Mouse (Mus musculus): ENCODE data around the gene Cep41. TPM values are rescaled to one million over a fixed set of nuclear protein-coding genes. Genes with fewer than 3 reads are reported as not detected.

The Cep41 gene
- polyA plus RNA-seq, 1 experiment from 2014 or later = 55.4 TPM

DNA sequence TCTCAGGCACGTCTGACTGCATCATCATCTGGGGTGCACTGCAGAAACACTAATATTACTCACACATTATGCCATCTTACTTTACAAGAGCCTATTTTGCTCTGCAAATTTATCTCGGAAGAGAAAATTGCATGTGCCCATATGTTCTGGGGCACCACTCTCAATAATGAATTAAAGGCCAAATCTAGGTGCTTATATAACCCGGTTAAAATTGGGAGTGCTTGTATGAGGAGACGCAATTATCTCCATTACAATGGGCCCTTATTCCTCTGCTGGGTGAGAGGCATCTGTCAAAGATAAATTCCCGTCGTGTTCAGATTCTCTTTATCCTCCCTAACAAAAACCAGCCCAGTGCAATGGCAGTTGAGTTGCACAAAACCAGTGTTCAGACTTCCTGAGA, 28.8 kb downstream of the Cep41 start:
- Histone ChIP-seq H3K4me3 (no peak overlapping the region), H3K4me2 (replicated peaks) (no peak overlapping the region), H3K9me3 (no peaks in the 10 kb centered on the region), H3K27me3 (no peaks in the 10 kb centered on the region), H3K9ac (no peak overlapping the region), H3K36me3 (0 out of 2 replicates have a peak, but pooled peaks cover under 1% of the 10 kb centered on the region), H3K4me1 (peaks cover 72% of the 10 kb centered on the region), H3K27ac (peak overlapping the region; percentile 49; the same call in 1 of the 2 replicates)
- WGBS = 50% methylated on average over 6 of the region's 6 CpGs
- ATAC-seq (ENCODE audit: low FRiP score, low read depth) = no peak

DNA sequence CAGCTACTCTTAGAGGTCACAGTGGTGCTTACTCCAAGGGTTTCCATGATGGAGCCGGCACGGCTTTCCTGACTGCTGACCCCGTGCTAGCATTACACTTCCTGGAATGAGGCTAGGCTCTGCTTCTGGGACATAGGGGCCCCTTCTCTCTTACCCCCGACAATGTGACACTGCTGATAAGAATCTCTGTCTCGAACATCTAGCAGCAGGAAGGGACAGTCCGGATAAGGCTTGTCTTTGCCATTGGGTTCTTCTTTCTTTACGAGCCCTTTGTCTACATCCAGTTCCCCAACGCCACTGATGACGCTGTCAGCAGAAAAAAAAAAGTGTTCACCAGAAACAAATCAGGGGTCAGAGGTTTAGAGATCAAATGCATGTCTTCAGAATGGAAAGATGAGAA, 34.9 kb downstream of the Cep41 start:
- H3K9ac ChIP-seq = no peak overlapping the region
- no peaks in the 10 kb centered on the region for H3K9me3 ChIP-seq
- H3K4me1 ChIP-seq = peaks cover 60% of the 10 kb centered on the region
- no peak overlapping the region for H3K4me2 ChIP-seq (replicated peaks)
- H3K27me3 ChIP-seq = no peaks in the 10 kb centered on the region
- ATAC-seq (ENCODE audit: low FRiP score, low read depth) = no peak
- H3K27ac ChIP-seq = no peak overlapping the region
- H3K4me3 ChIP-seq = no peak overlapping the region
- H3K36me3 ChIP-seq = peaks cover 15% of the 10 kb centered on the region
- 77% methylated on average over 9 of the region's 9 CpGs for WGBS

DNA sequence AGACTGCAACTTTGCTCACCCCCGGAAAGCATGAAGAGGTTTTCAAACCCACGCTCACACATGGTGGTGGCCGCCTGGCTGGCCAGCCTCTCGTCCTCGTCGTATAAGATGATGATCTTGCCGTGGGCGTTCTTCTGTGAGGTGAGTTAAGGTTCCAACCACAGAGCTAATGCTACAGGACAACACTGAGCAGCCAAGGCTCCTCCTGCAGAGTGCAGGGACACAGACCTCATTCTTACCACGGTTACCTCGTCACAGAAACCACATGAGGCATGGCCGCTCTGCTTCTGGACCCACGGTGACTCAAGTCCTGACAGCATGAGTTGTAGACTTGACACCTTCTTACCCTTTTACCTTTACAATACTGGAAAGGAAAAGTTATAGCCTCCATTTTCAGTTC, 36.3 kb downstream of the Cep41 start:
- peak overlapping the region; percentile 96 for H3K27ac ChIP-seq

DNA sequence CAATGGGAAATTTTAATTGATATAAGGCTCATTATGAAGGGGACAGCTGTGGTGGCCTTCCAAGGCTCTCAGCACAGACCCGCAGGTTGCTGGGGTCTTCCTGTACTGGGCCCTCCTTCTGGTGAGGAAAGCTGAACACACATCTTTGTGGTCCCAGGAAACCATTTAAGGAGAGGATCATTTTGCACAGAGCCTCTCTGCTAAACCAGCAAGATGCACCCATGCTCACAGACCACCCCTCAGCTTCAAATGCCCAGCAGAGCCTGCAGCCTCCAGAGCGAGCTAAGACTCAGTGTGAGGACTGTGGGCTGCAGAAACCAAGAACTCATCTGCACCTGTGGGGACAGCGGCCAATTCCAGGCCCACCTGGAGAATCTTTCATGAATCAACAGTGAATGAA, 38.6 kb downstream of the Cep41 start:
- Histone ChIP-seq H3K27me3 (no peaks in the 10 kb centered on the region), H3K27ac (peak overlapping the region; percentile 96), H3K9me3 (no peaks in the 10 kb centered on the region), H3K4me3 (no peak overlapping the region), H3K4me1 (peaks cover 71% of the 10 kb centered on the region), H3K4me2 (replicated peaks) (no peak overlapping the region), H3K36me3 (peaks cover 15% of the 10 kb centered on the region), H3K9ac (peak overlapping the region; percentile 43; the same call in 1 of the 2 replicates)
- no peak for ATAC-seq (ENCODE audit: low FRiP score, low read depth)
- WGBS = 59% methylated on average over 3 of the region's 3 CpGs

More for the DNA sequence above, 36.3 kb downstream of the Cep41 start:
- no peak for ATAC-seq (ENCODE audit: low FRiP score, low read depth)
- WGBS = 88% methylated on average over 12 of the region's 12 CpGs
- Histone ChIP-seq H3K4me2 (replicated peaks) (no peak overlapping the region), H3K27me3 (no peaks in the 10 kb centered on the region), H3K9ac (no peak overlapping the region), H3K9me3 (no peaks in the 10 kb centered on the region), H3K4me1 (peaks cover 71% of the 10 kb centered on the region), H3K4me3 (no peak overlapping the region), H3K36me3 (peaks cover 15% of the 10 kb centered on the region)

DNA sequence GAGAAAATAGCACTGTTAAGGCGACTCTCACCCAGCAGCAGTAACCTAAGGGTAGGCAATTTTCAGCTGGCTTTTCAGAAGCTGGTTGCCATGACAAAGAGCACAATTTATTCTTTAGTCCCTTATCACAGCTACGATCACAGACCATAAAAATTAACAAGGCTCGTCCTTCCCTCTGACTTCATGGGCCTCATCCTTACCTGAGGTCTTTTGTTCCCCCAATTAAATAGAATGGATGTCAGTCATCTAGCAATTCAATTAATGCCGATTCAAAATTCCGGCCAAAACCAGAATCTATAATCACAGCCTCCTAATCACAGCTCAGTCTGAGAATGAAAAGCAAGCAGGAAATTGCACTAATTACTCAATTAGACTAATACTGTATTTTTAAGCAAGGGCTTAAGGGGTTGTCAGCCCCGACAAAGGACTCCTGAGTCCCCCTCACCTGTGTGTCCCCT, 39.1 kb downstream of the Cep41 start:
- H3K27me3 ChIP-seq = no peaks in the 10 kb centered on the region
- H3K9me3 ChIP-seq = no peaks in the 10 kb centered on the region
- no peak for ATAC-seq (ENCODE audit: low FRiP score, low read depth)
- no peak overlapping the region for H3K9ac ChIP-seq
- 31% methylated on average over 6 of the region's 6 CpGs for whole genome bisulfite sequencing
- H3K4me2 ChIP-seq (replicated peaks) = no peak overlapping the region
- peaks cover 76% of the 10 kb centered on the region for H3K4me1 ChIP-seq
- peak overlapping the region; percentile 96 for H3K27ac ChIP-seq
- H3K4me3 ChIP-seq = no peak overlapping the region
- peaks cover 12% of the 10 kb centered on the region for H3K36me3 ChIP-seq

DNA sequence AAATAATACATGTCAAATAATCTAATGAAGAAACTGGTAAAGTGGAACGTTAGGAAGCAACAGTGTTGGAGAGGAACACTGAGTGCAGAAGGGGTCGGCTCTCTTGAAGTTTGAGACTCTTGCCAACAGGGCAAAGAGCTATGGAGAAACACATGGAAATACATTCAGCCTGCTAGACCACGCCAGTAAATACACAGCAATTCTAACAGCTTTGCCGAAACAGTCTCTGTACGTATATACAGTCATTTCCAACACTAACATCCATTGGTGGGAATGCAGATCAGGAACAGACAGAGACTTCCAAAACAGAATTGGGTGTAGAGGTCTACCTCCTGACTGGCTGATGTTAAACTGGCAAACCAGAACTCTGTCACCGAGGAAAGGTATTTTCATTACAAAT, 40.0 kb downstream of the Cep41 start:
- no peak overlapping the region for H3K4me3 ChIP-seq
- no peak overlapping the region for H3K9ac ChIP-seq
- no peaks in the 10 kb centered on the region for H3K27me3 ChIP-seq
- peaks cover 85% of the 10 kb centered on the region for H3K4me1 ChIP-seq
- no peak overlapping the region for H3K4me2 ChIP-seq (replicated peaks)
- ATAC-seq (ENCODE audit: low FRiP score, low read depth) = peak; percentile 39
- WGBS = 35% methylated on average over 6 of the region's 6 CpGs
- H3K27ac ChIP-seq = peak overlapping the region; percentile 96
- no peaks in the 10 kb centered on the region for H3K9me3 ChIP-seq
- peaks cover 9% of the 10 kb centered on the region for H3K36me3 ChIP-seq

DNA sequence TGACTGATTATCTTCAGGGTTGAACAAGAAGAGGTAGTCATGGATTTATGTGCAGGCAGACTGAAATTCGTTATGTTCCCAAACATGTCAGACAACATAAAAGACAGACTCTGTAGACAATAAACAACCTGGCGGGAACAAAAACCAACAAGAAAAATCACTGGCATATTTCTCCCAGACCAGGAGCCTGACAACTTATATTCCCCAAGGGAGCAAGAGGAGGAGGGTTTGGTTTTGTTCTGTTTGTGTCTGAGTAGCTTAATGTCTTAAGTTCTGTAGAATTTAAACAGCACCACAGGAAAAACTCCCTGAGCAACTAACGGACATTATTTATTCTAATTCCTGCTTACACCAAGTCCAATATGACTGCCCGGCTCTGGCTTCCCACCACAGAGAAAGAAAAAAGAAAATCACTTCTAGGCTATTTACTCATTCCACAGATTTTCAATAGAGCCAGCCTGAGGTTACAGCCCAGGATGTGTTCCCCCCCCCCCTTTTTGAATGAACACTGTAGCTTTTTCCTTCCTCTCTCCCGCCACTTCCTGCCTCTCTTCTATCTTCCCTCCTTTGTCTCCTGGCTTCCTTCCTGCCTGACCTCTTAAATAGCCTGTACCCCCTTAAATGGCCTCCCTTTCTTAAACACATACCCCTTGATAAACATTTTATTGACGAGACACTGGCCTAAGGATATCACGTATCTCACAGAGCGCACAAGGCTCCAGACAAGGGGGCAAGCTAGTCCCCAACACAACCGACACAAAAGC, 40.9 kb downstream of the Cep41 start:
- peak overlapping the region; percentile 96 for H3K27ac ChIP-seq
- no peak for ATAC-seq (ENCODE audit: low FRiP score, low read depth)

DNA sequence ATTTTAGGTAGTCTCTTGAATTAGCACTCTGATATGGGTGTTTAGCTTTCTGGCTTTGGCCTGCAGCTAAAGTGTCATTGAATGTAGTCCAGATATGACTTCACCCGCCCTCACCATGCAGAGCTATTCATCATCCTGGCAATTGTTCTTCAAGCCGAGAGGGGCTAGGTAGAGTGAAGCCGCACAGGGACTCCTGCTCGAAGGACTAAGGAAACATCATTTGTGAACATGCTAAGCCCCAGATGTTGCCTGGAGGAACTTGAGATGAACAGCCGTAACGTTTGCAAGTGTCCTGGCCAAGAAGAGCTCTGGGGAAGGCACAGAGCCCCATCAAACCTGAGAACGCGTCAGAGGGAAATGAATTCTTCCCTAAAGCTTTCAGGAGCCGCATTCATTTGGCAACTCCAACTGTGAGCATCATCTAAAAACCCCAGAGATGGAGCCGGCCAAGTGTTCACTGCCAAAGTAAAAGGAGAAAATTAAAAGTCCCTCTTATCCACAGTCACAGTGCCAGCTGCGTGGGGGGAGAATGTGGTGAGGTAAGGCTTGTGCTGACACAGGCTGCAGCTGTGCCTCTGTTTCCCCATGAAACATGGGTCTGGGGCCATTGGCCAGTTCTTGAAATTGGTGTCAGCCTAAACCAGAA, 43.8 kb downstream of the Cep41 start:
- Histone ChIP-seq H3K4me2 (replicated peaks) (no peak overlapping the region), H3K36me3 (no peaks in the 10 kb centered on the region), H3K27ac (peak overlapping the region; percentile 73), H3K9me3 (no peaks in the 10 kb centered on the region), H3K9ac (no peak overlapping the region), H3K27me3 (no peaks in the 10 kb centered on the region), H3K4me1 (peaks cover 79% of the 10 kb centered on the region), H3K4me3 (no peak overlapping the region)
- peak; percentile 58; the same call in 1 of the 2 replicates for ATAC-seq (ENCODE audit: low FRiP score, low read depth)
- 52% methylated on average over 11 of the region's 11 CpGs for WGBS

More for the DNA sequence above, 40.9 kb downstream of the Cep41 start:
- no peak overlapping the region for H3K4me3 ChIP-seq
- 39% methylated on average over 9 of the region's 9 CpGs for WGBS
- peaks cover 5% of the 10 kb centered on the region; the same call in 1 of the 2 replicates for H3K36me3 ChIP-seq
- H3K4me2 ChIP-seq (replicated peaks) = no peak overlapping the region
- H3K27me3 ChIP-seq = no peaks in the 10 kb centered on the region
- H3K9ac ChIP-seq = 0 out of 2 replicates have a peak overlapping the region, but pooled peaks have one; percentile 31
- peaks cover 92% of the 10 kb centered on the region for H3K4me1 ChIP-seq
- no peaks in the 10 kb centered on the region for H3K9me3 ChIP-seq

DNA sequence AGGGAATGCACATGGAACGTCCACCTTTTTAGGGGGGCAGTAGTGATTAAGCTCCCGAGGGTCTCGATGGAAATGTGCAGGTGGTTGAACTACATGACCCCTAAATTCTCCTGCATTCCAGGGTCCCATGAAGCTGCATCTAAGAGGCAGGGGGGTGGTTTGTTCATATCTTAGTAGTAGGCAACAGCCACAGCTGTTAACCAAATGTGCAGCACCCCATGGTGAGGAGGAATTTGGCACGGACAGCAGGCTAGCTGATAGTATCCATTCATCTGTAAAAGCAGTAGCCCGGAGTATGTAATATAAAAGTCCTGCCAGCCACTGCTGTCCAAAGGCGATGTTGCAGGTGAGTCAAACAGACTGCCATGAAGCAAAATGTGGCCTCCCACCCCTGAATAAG, 48.2 kb downstream of the Cep41 start:
- peak overlapping the region; percentile 90; the same call in 1 of the 2 replicates for H3K27ac ChIP-seq
- H3K27me3 ChIP-seq = no peaks in the 10 kb centered on the region
- ATAC-seq (ENCODE audit: low FRiP score, low read depth) = no peak
- no peak overlapping the region for H3K9ac ChIP-seq
- peaks cover 56% of the 10 kb centered on the region for H3K4me1 ChIP-seq
- no peak overlapping the region for H3K4me3 ChIP-seq
- 34% methylated on average over 6 of the region's 6 CpGs for WGBS
- H3K4me2 ChIP-seq (replicated peaks) = no peak overlapping the region
- H3K36me3 ChIP-seq = no peaks in the 10 kb centered on the region
- no peaks in the 10 kb centered on the region for H3K9me3 ChIP-seq

DNA sequence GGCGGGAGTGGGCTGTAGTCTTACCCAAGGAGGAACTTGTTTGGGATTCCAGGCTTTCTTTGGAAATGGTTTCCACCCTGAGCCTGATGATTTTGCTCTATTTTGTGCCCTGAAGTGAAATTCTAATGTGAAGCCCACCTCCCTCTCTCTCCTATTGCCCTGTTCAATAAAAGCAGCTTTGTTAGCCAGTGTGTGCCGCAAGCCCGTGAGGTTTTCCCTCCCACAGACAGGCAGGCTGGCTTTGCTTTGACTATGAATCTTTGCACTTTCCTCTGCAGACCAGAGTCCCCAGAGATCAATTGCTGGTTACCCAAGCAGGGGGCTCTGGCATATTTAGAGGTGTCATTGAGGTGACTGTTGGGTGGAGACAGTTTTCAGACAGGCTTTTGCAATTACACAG, 49.1 kb downstream of the Cep41 start:
- Histone ChIP-seq H3K36me3 (no peaks in the 10 kb centered on the region), H3K9ac (peak overlapping the region; percentile 5), H3K27me3 (no peaks in the 10 kb centered on the region), H3K4me1 (peaks cover 47% of the 10 kb centered on the region), H3K4me3 (no peak overlapping the region), H3K27ac (peak overlapping the region; percentile 90), H3K4me2 (replicated peaks) (no peak overlapping the region), H3K9me3 (no peaks in the 10 kb centered on the region)
- ATAC-seq (ENCODE audit: low FRiP score, low read depth) = peak; percentile 60
- 29% methylated on average over 3 of the region's 3 CpGs for WGBS

DNA sequence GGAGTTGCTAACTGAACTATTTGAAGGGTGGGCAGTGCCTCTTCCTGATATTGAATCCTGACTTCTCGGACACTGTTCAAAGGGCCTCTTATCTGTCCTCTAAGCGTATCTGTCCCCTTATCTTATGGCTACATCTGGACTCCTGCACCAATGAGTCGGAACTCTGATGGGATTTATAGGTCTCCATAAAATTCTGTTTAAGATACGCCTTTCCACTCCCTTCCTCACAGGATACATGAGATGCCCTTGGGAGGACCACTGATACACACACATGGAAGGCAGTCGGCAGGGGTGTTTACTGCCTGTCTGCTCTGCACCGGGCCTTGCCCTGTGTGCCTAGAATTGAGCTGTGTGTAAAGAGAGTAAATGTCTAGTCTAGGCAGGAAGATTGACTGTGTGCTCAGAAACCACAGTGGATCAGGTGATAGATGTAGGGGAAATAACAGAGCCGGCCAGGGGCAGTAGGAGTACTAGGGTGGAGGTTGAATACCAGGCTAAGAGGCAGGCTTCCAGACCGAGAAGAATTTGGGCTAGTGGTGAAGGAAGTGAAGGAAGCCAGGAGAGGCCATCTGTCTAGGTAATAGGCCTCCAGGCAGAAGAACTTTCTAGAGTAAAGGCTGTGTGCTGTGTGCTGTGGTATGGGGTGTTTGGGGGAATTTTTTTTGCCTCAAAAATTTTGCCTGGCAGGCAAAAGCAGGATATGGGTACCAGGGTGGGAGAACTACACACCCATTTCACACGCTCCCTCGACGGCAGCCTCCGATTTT, 49.7 kb downstream of the Cep41 start:
- peak; percentile 66 for ATAC-seq (ENCODE audit: low FRiP score, low read depth)
- Histone ChIP-seq H3K4me2 (replicated peaks) (no peak overlapping the region), H3K9me3 (no peaks in the 10 kb centered on the region), H3K36me3 (no peaks in the 10 kb centered on the region), H3K4me1 (peaks cover 41% of the 10 kb centered on the region), H3K4me3 (no peak overlapping the region), H3K9ac (peak overlapping the region; percentile 5), H3K27me3 (no peaks in the 10 kb centered on the region), H3K27ac (peak overlapping the region; percentile 90)
- 43% methylated on average over 12 of the region's 12 CpGs for WGBS
